Mouse (Mus musculus) forebrain, embryonic 14.5 days (tissue): ENCODE results near the gene Itga9. TPM values are rescaled to one million over a fixed set of nuclear protein-coding genes. Genes with fewer than 3 reads are reported as not detected.

Experiments used
- ATAC-seq: fragments of 200-750 bp; cut with Nextera tagmentation; 2 replicates; pipeline ENCODE4 v1.8.0; 2017; ENCODE audit warnings: mild to moderate bottlenecking, moderate library complexity
- DNase-seq: peaks from one replicate; pipeline ENCODE4 v3.0.0-alpha.2; 2015; ENCODE audit warnings: low spot score
- H3K27ac ChIP-seq: fragments of 300-500 bp; sonication (generic); 2 replicates; pipeline ENCODE4 v1.5.1; 2014; ENCODE audit warnings: low read depth, mild to moderate bottlenecking, control low read depth, low read length, moderate library complexity
- H3K27me3 ChIP-seq: fragments of 300-500 bp; sonication (generic); replicated peaks from 2 replicates; pipeline ENCODE4 v1.6.1; 2014; ENCODE audit warnings: low read length, control low read depth, mixed read lengths; ENCODE audit not compliant: control insufficient read depth, insufficient read depth
- H3K36me3 ChIP-seq: fragments of 300-500 bp; sonication (generic); 2 replicates; pipeline ENCODE4 v1.6.1; 2014; ENCODE audit warnings: low read length, control low read depth; ENCODE audit not compliant: control insufficient read depth, insufficient read depth
- H3K4me1 ChIP-seq: fragments of 300-500 bp; sonication (generic); 2 replicates; pipeline ENCODE4 v1.6.1; 2014; ENCODE audit warnings: antibody characterized with exemption, low read length, control low read depth; ENCODE audit not compliant: control insufficient read depth, insufficient read depth
- H3K4me2 ChIP-seq: fragments of 300-500 bp; sonication (generic); 2 replicates; pipeline ENCODE4 v1.6.1; 2014; ENCODE audit warnings: mild to moderate bottlenecking, control low read depth, low read length
- H3K4me3 ChIP-seq: fragments of 300-500 bp; sonication (generic); 2 replicates; pipeline ENCODE4 v1.5.1; 2014; ENCODE audit warnings: low read depth, low read length, control low read depth
- H3K9ac ChIP-seq: fragments of 300-500 bp; sonication (generic); 2 replicates; pipeline ENCODE4 v1.6.1; 2014; ENCODE audit warnings: mild to moderate bottlenecking, low read length, control low read depth, moderate library complexity
- H3K9me3 ChIP-seq: fragments of 300-500 bp; sonication (generic); replicated peaks from 2 replicates; pipeline ENCODE4 v1.6.1; 2016; ENCODE audit warnings: low read length, control low read depth, mixed read lengths; ENCODE audit not compliant: control insufficient read depth
- WGBS: fragments of 180-500 bp; shearing (Covaris S2); extraction: QIAGEN DNeasy Blood & Tissue Kit; methylation state at CpG from one replicate; pipeline ENCODE4 v1.1.7; 2014; 5-methylcytosine and 5-hydroxymethylcytosine counted together
- polyA plus RNA-seq: library from polyadenylated mRNA; unstranded; fragments of >200 nt; fragmentation: Nextera tagmentation; extraction: Ambion mirVana; gene quantifications from 2 replicates; pipeline ENCODE4 v1.2.1, GENCODE M21; 2014

Itga9 gene
- polyA plus RNA-seq, 1 experiment from 2014 or later = 0.88 TPM

GRCm38 (mm10) chr9:118580371-118580770 lies 26.1 kb upstream of the Itga9 start:
- Histone ChIP-seq H3K4me2 (no peak overlapping the region), H3K27me3 (no peaks in the 10 kb centered on the region), H3K9ac (no peak overlapping the region), H3K4me1 (no peaks in the 10 kb centered on the region), H3K4me3 (no peak overlapping the region), H3K9me3 (no peaks in the 10 kb centered on the region), H3K27ac (no peak overlapping the region), H3K36me3 (peaks cover 57% of the 10 kb centered on the region)
- DNase-seq = no peak
- 75% methylated on average over 6 of the region's 6 CpGs for WGBS
- no peak for ATAC-seq

GRCm38 (mm10) chr9:118582757-118583156 lies 23.7 kb upstream of the Itga9 start:
- Histone ChIP-seq H3K27ac (no peak overlapping the region), H3K4me3 (no peak overlapping the region), H3K27me3 (no peaks in the 10 kb centered on the region), H3K9me3 (no peaks in the 10 kb centered on the region), H3K36me3 (peaks cover 39% of the 10 kb centered on the region), H3K9ac (no peak overlapping the region), H3K4me1 (no peaks in the 10 kb centered on the region), H3K4me2 (no peak overlapping the region)
- DNase-seq = no peak
- ATAC-seq = no peak
- 87% methylated on average over 6 of the region's 6 CpGs for WGBS

GRCm38 (mm10) chr9:118584838-118585237 lies 21.7 kb upstream of the Itga9 start:
- DNase-seq (no peak), ATAC-seq (no peak)
- Histone ChIP-seq H3K27me3 (no peaks in the 10 kb centered on the region), H3K4me2 (no peak overlapping the region), H3K4me3 (no peak overlapping the region), H3K36me3 (peaks cover 29% of the 10 kb centered on the region), H3K9me3 (no peaks in the 10 kb centered on the region), H3K4me1 (no peaks in the 10 kb centered on the region), H3K9ac (no peak overlapping the region), H3K27ac (no peak overlapping the region)
- WGBS = 79% methylated on average over 1 of the region's 1 CpGs

GRCm38 (mm10) chr9:118585998-118586397 lies 20.5 kb upstream of the Itga9 start:
- H3K4me1 ChIP-seq = no peaks in the 10 kb centered on the region
- H3K27ac ChIP-seq = no peak overlapping the region
- 89% methylated on average over 6 of the region's 6 CpGs for WGBS
- no peak overlapping the region for H3K9ac ChIP-seq
- no peak for DNase-seq
- H3K9me3 ChIP-seq = no peaks in the 10 kb centered on the region
- peaks cover 26% of the 10 kb centered on the region for H3K36me3 ChIP-seq
- no peak for ATAC-seq
- no peak overlapping the region for H3K4me2 ChIP-seq
- H3K27me3 ChIP-seq = no peaks in the 10 kb centered on the region
- no peak overlapping the region for H3K4me3 ChIP-seq

GRCm38 (mm10) chr9:118587115-118587514 lies 19.4 kb upstream of the Itga9 start:
- DNase-seq (no peak), ATAC-seq (no peak)
- 79% methylated on average over 4 of the region's 4 CpGs for WGBS
- Histone ChIP-seq H3K9me3 (no peaks in the 10 kb centered on the region), H3K27ac (no peak overlapping the region), H3K36me3 (peaks cover 18% of the 10 kb centered on the region), H3K27me3 (no peaks in the 10 kb centered on the region), H3K4me2 (no peak overlapping the region), H3K4me1 (no peaks in the 10 kb centered on the region), H3K4me3 (no peak overlapping the region), H3K9ac (no peak overlapping the region)

DNA sequence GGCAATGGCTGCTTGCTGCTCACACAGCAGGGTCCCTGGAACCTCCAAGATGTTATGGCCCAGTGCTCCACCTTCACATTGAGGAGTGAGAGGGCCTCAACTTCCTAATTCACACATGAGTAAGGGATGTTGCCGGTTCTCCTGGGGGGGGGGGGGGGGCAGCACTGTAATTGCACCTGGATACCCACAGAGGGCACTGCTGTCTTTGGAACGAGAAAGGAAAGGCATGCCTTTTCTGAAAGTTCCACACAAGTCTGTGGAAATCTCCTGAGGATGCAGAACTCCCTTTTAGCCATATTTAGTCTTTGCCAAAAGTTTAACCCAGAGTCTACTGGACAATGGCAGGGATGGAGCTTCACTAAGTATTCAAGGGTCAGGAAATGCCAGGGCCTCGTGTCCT lies 17.2 kb upstream of the Itga9 start:
- Histone ChIP-seq H3K36me3 (0 out of 2 replicates have a peak, but pooled peaks cover 3% of the 10 kb centered on the region), H3K27ac (no peak overlapping the region), H3K27me3 (no peaks in the 10 kb centered on the region), H3K4me2 (no peak overlapping the region), H3K4me3 (no peak overlapping the region), H3K9ac (no peak overlapping the region), H3K4me1 (no peaks in the 10 kb centered on the region), H3K9me3 (no peaks in the 10 kb centered on the region)
- ATAC-seq (no peak), DNase-seq (peak; percentile 59)
- WGBS = 48% methylated on average over 3 of the region's 3 CpGs

DNA sequence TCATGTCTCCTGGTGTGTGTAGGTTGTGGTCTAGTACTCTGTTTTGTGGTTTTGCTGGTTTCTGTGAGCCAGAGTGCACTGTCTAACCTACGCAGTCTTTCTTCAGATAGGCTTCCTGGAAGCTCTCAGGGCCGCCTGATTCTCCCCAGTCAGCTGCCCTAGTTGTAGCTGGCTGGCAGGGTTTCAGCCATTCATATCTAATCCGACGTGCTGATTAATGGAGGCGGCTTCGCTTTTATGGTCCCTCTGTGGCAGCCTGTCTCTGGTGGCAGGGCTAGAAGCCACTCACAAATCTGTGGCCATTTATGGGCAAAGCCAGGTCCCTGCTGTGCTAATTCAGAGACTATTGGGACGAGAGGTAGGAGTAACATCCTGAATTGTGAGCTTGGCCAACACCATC lies 16.3 kb upstream of the Itga9 start:
- Histone ChIP-seq H3K4me2 (no peak overlapping the region), H3K27me3 (no peaks in the 10 kb centered on the region), H3K4me1 (no peaks in the 10 kb centered on the region), H3K36me3 (0 out of 2 replicates have a peak, but pooled peaks cover 1% of the 10 kb centered on the region), H3K4me3 (no peak overlapping the region), H3K9ac (no peak overlapping the region), H3K27ac (0 out of 2 replicates have a peak overlapping the region, but pooled peaks have one; percentile 27), H3K9me3 (no peaks in the 10 kb centered on the region)
- DNase-seq (peak; percentile 57), ATAC-seq (0 out of 2 replicates have a peak, but pooled peaks have one; percentile 34)
- WGBS = 47% methylated on average over 7 of the region's 7 CpGs

DNA sequence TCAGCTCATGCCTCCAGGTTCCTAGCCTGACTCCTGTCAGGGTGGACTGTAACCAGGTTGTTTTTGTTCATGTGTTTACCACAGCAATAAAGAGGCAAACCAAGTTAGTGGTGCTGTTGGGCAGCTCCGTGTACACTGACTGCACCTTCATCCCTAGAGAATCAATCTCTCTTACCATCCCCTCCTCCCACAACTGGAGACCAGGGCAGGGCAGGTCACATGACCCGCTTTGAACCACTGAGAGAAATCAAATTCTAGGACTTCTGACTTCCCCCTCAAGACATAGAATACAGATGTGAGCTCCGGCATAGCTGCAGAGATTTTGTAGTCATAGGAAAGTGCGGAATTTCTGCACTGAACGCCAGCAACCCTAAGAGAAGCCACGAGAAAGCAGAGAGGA lies 14.9 kb upstream of the Itga9 start:
- H3K9me3 ChIP-seq = no peaks in the 10 kb centered on the region
- H3K27me3 ChIP-seq = no peaks in the 10 kb centered on the region
- WGBS = 85% methylated on average over 6 of the region's 6 CpGs
- no peaks in the 10 kb centered on the region for H3K4me1 ChIP-seq
- no peaks in the 10 kb centered on the region for H3K36me3 ChIP-seq
- H3K4me3 ChIP-seq = no peak overlapping the region
- DNase-seq (no peak), ATAC-seq (no peak)
- no peak overlapping the region for H3K9ac ChIP-seq
- no peak overlapping the region for H3K27ac ChIP-seq
- H3K4me2 ChIP-seq = no peak overlapping the region

GRCm38 (mm10) chr9:118592585-118593249 lies 13.8 kb upstream of the Itga9 start:
- no peak; the same call in 1 of the 2 replicates for ATAC-seq
- no peak overlapping the region for H3K4me3 ChIP-seq
- H3K9ac ChIP-seq = no peak overlapping the region
- no peaks in the 10 kb centered on the region for H3K4me1 ChIP-seq
- no peaks in the 10 kb centered on the region for H3K36me3 ChIP-seq
- DNase-seq = no peak
- 49% methylated on average over 13 of the region's 13 CpGs for WGBS
- H3K9me3 ChIP-seq = no peaks in the 10 kb centered on the region
- no peaks in the 10 kb centered on the region for H3K27me3 ChIP-seq
- H3K27ac ChIP-seq = no peak overlapping the region
- no peak overlapping the region for H3K4me2 ChIP-seq
